Mouse (Mus musculus) mouse trophoblast stem cell (cell line): ENCODE measurements around the gene Kcnk4.
"Not testable (repeated sequence)": the region's sequence is repeated elsewhere in the genome, so short reads cannot be mapped to it uniquely, and the experiment has no call there.

Source experiments
- in situ Hi-C, 2 experiments: fragments of 300-500 bp; cut with MseI, MboI; formaldehyde crosslinking; loops; 2 replicates in 1 of 2; 3 replicates in 1 of 2; pipeline ENCODE4 v1.15.1; 2025

Kcnk4 gene

DNA sequence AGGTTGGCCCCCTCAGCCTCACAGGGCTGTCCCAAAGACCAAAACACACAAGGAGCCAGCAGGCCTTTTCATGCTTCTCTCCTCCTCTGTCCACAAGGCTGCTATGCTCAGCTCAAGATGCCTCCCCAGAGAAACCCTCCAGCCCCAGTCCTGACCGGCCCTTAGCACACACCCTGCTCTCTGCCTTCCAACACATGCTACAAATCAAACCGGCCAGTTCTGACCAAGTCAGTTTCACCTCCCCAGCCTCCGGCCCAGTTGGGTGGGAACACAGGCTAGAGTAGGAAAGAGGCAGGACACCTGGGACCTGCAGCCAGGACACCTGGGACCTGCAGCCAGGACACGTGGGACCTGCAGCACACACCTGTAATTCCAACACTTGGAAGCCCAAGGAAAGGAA is 17.8 kb downstream of the Kcnk4 start:
- in situ Hi-C loops = no loop called here

DNA sequence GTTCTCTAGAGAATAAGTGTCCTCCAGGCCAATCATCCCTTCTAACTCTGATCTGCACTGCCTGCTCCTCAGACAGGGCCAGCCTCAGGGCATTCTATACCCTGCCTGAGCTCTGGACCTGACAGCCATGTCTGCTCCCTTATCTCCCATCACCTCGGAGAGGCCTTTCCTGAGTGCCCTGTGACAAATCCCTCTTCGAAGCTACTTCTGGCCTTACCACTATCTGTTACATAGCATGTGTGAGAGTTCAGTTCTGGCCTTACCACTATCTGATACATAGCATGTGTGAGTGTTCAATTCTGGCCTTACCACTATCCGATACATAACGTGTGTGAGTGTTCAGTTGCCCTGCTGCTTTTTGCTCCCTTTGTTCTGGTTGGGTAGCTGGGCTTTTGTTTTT is 19.0 kb downstream of the Kcnk4 start:
- in situ Hi-C loops = no loop called here

GRCm38 (mm10) chr19:6914540-6914939 is 19.8 kb downstream of the Kcnk4 start:
- in situ Hi-C loops = no loop called here

GRCm38 (mm10) chr19:6913991-6914390 is 20.3 kb downstream of the Kcnk4 start:
- in situ Hi-C loops = no loop called here

DNA sequence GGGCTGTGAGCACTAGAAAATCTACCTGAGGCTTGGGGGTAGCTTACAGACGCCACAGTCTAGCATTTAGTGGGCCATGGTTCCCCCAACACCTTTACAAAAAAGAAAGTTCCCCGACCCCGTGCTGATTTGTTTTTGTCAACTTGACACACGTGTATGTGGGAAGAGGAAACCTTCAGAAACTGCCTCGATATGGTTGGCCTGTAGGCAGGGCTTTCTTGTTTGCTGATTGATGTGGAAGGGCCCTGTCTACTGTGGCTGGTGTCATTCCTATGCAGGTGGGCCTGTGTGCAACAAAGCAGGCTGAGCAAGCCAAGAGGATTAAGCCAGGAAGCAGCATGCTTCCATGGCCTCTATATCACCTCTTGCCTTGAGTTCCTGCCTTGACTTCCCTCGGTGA is 21.3 kb downstream of the Kcnk4 start:
- in situ Hi-C loops = no loop called here

DNA sequence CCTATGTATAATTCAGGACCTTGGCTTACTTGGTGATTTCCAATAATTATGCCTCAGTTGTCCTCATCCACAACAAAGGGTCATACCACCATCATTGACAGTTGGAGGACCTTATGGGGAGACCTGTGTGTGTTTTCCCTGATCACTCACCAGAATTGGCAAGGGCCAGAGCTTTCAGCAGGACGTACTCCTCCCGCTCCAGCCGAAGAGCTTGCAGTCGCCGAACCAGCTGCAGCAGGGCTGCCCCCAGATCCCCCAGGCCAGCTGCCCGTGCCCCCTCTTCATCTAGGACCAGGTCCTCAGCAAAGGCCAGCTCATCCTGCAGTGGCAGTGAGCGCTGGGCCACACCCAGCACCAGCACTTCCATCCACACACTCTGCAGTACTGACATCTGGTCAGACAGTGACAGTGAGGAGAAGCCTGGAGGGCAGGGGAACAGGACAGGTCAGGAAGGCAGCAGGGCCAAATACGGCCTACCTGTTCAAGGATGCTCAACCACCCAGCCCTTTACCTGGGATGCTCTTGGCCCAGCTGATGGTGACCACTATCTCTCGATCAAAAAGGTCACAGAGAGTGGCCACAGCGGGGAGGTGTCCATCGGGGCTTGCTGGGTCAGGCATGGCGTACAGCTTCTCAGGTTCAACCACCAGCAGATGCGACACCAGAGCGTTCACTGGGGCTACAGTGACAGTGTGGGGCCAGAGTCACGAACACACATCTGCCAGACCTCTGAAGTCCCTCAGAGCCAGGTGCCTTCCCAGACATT is 21.9 kb downstream of the Kcnk4 start:
- in situ Hi-C loops = no loop called here

DNA sequence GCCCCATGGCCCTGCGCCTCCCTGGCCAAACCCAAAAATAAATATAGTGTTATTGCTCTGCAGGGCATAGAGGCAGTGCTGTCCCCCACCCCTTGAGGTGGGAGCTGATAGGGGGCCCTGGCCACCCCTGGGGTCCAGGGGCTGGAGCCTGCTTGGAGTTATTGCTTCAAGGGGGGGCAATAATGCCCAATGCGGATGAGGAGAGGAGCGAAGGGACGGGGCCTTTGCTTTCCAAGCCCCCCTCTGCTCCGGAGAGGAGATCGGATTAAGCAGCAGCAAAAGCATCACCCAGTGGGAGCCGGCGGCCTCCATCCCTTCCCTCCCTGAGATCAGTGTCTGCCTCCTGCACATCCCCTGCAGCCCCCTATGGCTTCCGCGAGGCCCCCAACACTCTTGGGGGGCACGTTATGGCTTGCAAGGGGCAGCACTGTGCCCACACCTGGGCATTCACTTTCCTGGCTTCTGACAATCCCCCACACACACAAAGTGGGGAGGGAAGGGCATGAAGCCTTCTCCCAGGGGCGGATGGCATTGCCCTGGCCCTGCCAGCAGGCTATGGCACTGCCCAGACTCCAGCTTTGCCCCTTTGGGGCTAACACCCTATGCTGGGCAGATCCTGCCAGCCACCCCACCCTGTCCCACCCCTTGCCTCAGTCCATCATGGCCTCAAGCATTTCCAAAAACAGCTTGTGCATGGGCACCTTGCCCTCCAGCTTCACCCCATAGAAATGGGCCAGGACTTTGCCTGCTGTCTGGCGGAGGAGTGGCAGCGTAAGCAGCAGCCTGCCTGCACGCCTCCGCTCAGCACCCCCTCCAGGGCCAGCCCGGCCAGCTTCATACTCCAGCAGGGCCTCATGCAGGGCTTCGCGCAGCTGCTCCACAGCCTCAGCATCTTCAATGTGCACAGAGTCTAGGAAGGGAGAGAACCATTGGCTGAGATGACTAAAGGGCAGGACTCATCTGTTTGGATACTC is 22.9 kb downstream of the Kcnk4 start:
- in situ Hi-C loops = no loop called here

GRCm38 (mm10) chr19:6910306-6910705 is 24.0 kb downstream of the Kcnk4 start:
- in situ Hi-C loops = not testable (repeated sequence)

DNA sequence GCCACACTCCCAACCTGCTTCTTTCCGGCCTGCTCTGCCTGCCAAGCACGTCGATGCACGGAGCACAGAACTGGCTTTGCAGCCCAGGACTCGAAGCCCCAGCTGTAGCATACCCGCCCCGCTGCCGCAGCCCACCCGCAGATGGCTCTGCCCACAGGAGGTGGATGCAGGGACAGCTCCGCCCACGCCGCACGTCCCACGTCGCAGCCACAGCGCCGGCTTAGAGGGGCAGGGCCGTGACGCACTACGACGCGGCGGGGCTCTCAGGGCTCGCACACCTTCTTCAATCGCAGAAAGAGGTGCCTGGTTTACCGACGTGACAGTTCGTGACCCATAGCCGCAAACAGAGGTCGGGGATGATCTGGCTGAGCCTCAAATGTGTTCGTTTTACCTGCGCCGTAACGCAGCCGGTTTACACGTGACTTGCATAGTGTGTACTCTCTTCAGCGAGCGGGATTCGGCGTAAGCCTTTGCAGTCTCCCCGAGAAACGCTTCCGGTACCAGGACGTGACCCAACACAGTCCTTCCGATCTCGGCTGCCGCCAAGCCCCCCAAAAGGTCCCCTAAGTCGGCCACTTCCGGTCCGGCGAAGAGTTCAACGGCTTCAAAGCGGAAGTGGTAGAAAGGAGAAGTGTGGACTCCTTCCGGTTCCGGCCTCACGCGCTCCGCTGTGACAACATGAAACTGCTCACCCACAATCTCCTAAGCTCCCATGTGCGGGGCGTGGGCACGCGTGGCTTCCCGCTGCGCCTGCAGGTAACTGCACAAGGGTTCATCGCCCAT is 24.6 kb downstream of the Kcnk4 start, which contains the start of the genes Trmt112 and Prdx5:
Gene Trmt112 (plus strand): TSS at position 192 of the 783 bp plus-strand sequence.
Gene Prdx5 (minus strand): TSS at position 600 of the 783 bp plus-strand sequence.
- in situ Hi-C loops = no loop called here

GRCm38 (mm10) chr19:6909021-6909420 is 25.3 kb downstream of the Kcnk4 start:
- in situ Hi-C loops = no loop called here

- in situ Hi-C loops = no loop called here
Observed at GRCm38 (mm10) chr19:6907811-6908540, 26.3 kb downstream of the Kcnk4 start.

DNA sequence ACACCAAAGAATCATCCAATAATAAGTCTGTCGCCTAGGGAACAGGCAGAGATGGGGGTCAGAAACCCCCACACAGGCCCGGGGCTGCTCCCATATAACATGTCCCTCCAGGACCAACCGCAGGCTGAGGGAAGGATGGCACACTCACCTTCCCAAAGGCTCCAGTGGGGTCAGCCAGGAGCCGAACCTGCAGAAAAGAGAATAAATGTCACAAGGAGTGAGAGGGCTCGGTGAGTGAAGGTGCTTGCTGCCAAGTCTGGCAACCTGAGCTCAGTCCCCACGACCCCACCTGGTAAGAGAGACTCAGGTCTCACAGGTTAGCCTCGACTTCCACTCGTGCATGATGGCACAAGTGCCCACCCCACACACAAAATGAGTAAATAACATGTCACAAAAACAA is 27.2 kb downstream of the Kcnk4 start:
- in situ Hi-C loops = no loop called here

- in situ Hi-C loops = no loop called here
Observed at GRCm38 (mm10) chr19:6906199-6906598, 28.1 kb downstream of the Kcnk4 start.

DNA sequence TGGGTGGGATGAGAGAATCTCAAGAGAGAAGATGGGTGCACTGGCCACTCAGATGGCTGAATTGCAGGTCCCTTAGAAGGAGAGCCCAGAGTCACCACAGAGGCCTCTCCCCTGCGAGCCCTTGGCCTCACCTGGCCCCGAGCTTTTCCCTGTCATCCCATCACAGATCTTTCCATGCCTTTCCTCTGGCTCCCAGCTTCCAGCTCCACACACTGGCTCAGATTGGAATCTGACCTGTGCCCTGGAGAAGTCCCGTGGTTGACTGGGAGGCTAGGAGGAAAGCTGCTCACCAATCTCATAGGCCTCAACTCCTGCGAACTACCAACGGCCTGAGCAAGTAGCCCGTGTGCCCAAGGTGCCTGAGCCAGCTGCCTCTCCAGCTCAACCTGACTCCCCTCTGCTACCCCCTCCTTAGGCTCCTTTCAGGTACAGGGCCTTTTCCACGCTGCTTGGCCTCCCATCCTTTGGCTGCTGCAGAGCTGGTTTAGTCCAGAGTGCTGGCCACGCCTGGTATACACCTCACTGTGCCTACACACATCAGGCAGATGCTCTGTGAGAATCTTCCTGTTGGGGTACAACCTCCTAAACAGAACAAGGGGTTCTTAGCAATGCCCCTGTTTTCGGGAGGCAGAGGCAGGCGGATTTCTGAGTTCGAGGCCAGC is 28.7 kb downstream of the Kcnk4 start:
- in situ Hi-C loops = no loop called here

GRCm38 (mm10) chr19:6904846-6905245 is 29.5 kb downstream of the Kcnk4 start:
- in situ Hi-C loops = no loop called here

- in situ Hi-C loops = no loop called here
Observed at GRCm38 (mm10) chr19:6903031-6903430, 31.3 kb downstream of the Kcnk4 start.

DNA sequence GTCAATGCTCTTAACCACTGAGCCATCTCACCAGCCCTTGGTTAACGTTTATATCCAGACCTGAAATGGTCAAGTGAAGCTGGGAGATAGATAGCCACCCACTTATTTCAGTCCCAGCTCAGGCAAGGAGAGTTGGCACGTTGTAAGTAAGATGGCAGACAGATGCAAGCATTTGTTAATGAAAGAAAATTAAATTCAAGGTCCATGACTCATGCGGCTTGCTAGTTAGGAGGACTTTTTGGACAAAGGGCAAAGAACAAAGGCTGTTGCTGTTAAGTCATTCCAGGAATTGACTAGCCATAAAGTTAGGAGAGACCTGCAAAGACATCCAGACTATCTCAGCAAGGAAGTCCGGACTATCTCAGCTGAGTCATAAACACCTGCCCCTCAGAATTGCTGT is 34.7 kb downstream of the Kcnk4 start:
- in situ Hi-C loops = no loop called here

GRCm38 (mm10) chr19:6895608-6896305 is 38.6 kb downstream of the Kcnk4 start:
- in situ Hi-C loops = not testable (repeated sequence)

GRCm38 (mm10) chr19:6893731-6894451 is 40.4 kb downstream of the Kcnk4 start:
- in situ Hi-C loops = no loop called here
